Mouse (Mus musculus) urinary bladder, postnatal 25 days (tissue): ENCODE results near the gene Thsd4.

Experiments used
- DNase-seq: peaks from one replicate; pipeline ENCODE4 v3.0.0; 2022; ENCODE audit warnings: low spot score

The Thsd4 gene

GRCm38 (mm10) chr9:60517148-60517547 lies 4.7 kb downstream of the Thsd4 start:
- no peak for DNase-seq

GRCm38 (mm10) chr9:60516379-60516778 lies 5.5 kb downstream of the Thsd4 start:
- no peak for DNase-seq

GRCm38 (mm10) chr9:60513329-60513788 lies 8.5 kb downstream of the Thsd4 start:
- no peak for DNase-seq

GRCm38 (mm10) chr9:60510876-60511275 lies 11.0 kb downstream of the Thsd4 start:
- no peak for DNase-seq

- DNase-seq = no peak
These were observed 15.7 kb downstream of the Thsd4 start for GRCm38 (mm10) chr9:60506136-60506535.

- DNase-seq = no peak
These were observed 17.2 kb downstream of the Thsd4 start for GRCm38 (mm10) chr9:60504378-60505285.

GRCm38 (mm10) chr9:60502220-60502619 lies 19.6 kb downstream of the Thsd4 start:
- DNase-seq = no peak

GRCm38 (mm10) chr9:60501504-60502179 lies 20.2 kb downstream of the Thsd4 start:
- DNase-seq = no peak

- DNase-seq = no peak
These were observed 29.4 kb downstream of the Thsd4 start for GRCm38 (mm10) chr9:60492275-60492974.

GRCm38 (mm10) chr9:60491489-60492100 lies 30.3 kb downstream of the Thsd4 start:
- no peak for DNase-seq

GRCm38 (mm10) chr9:60491079-60491478 lies 30.8 kb downstream of the Thsd4 start:
- DNase-seq = no peak

GRCm38 (mm10) chr9:60488816-60489215 lies 33.0 kb downstream of the Thsd4 start:
- DNase-seq = no peak

GRCm38 (mm10) chr9:60482165-60482564 lies 39.7 kb downstream of the Thsd4 start:
- no peak for DNase-seq

GRCm38 (mm10) chr9:60480052-60480451 lies 41.8 kb downstream of the Thsd4 start:
- no peak for DNase-seq

- DNase-seq = no peak
These were observed 43.0 kb downstream of the Thsd4 start for GRCm38 (mm10) chr9:60478806-60479205.

GRCm38 (mm10) chr9:60477991-60478750 lies 43.7 kb downstream of the Thsd4 start:
- DNase-seq = no peak

GRCm38 (mm10) chr9:60460010-60460982 lies 61.5 kb downstream of the Thsd4 start:
- DNase-seq = no peak

- DNase-seq = no peak
These were observed 63.3 kb downstream of the Thsd4 start for GRCm38 (mm10) chr9:60458468-60458962.

GRCm38 (mm10) chr9:60457359-60458210 lies 64.3 kb downstream of the Thsd4 start:
- no peak for DNase-seq
